Mouse (Mus musculus) embryonic facial prominence, embryonic 15.5 days (tissue): Measurements from ENCODE around the gene Aqp7. TPM values are rescaled to one million over a fixed set of nuclear protein-coding genes. Genes with fewer than 3 reads are reported as not detected.

Source experiments
- ATAC-seq: fragments of 200-750 bp; cut with Nextera tagmentation; 2 replicates; pipeline ENCODE4 v1.8.0; 2017; ENCODE audit warnings: low read depth, moderate TSS enrichment; ENCODE audit not compliant: insufficient number of reproducible peaks, low FRiP score, low TSS enrichment
- H3K27ac ChIP-seq: fragments of 300-500 bp; sonication (generic); replicated peaks from 2 replicates; pipeline ENCODE4 v1.5.1; 2015; ENCODE audit warnings: mild to moderate bottlenecking, inconsistent platforms
- H3K27me3 ChIP-seq: fragments of 300-500 bp; sonication (generic); 2 replicates; pipeline ENCODE4 v1.6.1; 2015; ENCODE audit warnings: inconsistent platforms
- H3K36me3 ChIP-seq: fragments of 300-500 bp; sonication (generic); 2 replicates; pipeline ENCODE4 v1.6.1; 2015; ENCODE audit warnings: mild to moderate bottlenecking, inconsistent platforms
- H3K4me1 ChIP-seq: fragments of 300-500 bp; sonication (generic); 2 replicates; pipeline ENCODE4 v1.6.1; 2015; ENCODE audit warnings: inconsistent platforms
- H3K4me2 ChIP-seq: fragments of 300-500 bp; sonication (generic); replicated peaks from 2 replicates; pipeline ENCODE4 v1.6.1; 2015; ENCODE audit warnings: mild to moderate bottlenecking, inconsistent platforms
- H3K4me3 ChIP-seq: fragments of 300-500 bp; sonication (generic); replicated peaks from 2 replicates; pipeline ENCODE4 v1.5.1; 2015; ENCODE audit warnings: mild to moderate bottlenecking, inconsistent platforms
- H3K9ac ChIP-seq: fragments of 300-500 bp; sonication (generic); 2 replicates; pipeline ENCODE4 v1.6.1; 2015; ENCODE audit warnings: inconsistent platforms
- H3K9me3 ChIP-seq: fragments of 300-500 bp; sonication (generic); replicated peaks from 2 replicates; pipeline ENCODE4 v1.6.1; 2016; ENCODE audit warnings: inconsistent platforms
- WGBS: fragments of 180-500 bp; shearing (Covaris S2); methylation state at CpG from one replicate; pipeline ENCODE4 v1.1.7; 2015; 5-methylcytosine and 5-hydroxymethylcytosine counted together
- polyA plus RNA-seq: library from polyadenylated mRNA; unstranded; fragments of >200 nt; fragmentation: Nextera tagmentation; extraction: Ambion mirVana; gene quantifications from 2 replicates; pipeline ENCODE4 v1.2.1, GENCODE M21; 2015

Gene Aqp7
- polyA plus RNA-seq, 1 experiment from 2014 or later, result 0.27 TPM

GRCm38 (mm10) chr4:41056742-41057332 lies 8.9 kb upstream of the Aqp7 start:
- no peak overlapping the region for H3K9ac ChIP-seq
- no peak for ATAC-seq
- peaks cover 13% of the 10 kb centered on the region for H3K4me1 ChIP-seq
- no peak overlapping the region; the same call in 1 of the 2 replicates for H3K27ac ChIP-seq
- no peak overlapping the region for H3K4me2 ChIP-seq
- no peaks in the 10 kb centered on the region for H3K9me3 ChIP-seq
- 58% methylated on average over 7 of the region's 7 CpGs for WGBS
- H3K36me3 ChIP-seq, result no peaks in the 10 kb centered on the region
- no peaks in the 10 kb centered on the region for H3K27me3 ChIP-seq
- H3K4me3 ChIP-seq, result no peak overlapping the region

- no peaks in the 10 kb centered on the region for H3K36me3 ChIP-seq
- H3K4me2 ChIP-seq, result no peak overlapping the region
- no peak overlapping the region for H3K9ac ChIP-seq
- H3K9me3 ChIP-seq, result no peaks in the 10 kb centered on the region
- WGBS, result 26% methylated on average over 1 of the region's 1 CpGs
- ATAC-seq, result no peak
- no peak overlapping the region for H3K27ac ChIP-seq
- H3K4me3 ChIP-seq, result no peak overlapping the region
- peaks cover 13% of the 10 kb centered on the region for H3K4me1 ChIP-seq
- no peaks in the 10 kb centered on the region for H3K27me3 ChIP-seq
Observed at GRCm38 (mm10) chr4:41056253-41056652, 8.3 kb upstream of the Aqp7 start.

- Histone ChIP-seq H3K27me3 (no peaks in the 10 kb centered on the region), H3K4me2 (no peak overlapping the region), H3K36me3 (no peaks in the 10 kb centered on the region), H3K4me1 (peaks cover 18% of the 10 kb centered on the region), H3K27ac (0 out of 2 replicates have a peak overlapping the region, but pooled peaks have one; percentile 7), H3K9ac (no peak overlapping the region), H3K9me3 (no peaks in the 10 kb centered on the region), H3K4me3 (no peak overlapping the region)
- WGBS, result 43% methylated on average over 13 of the region's 13 CpGs
- ATAC-seq, result 0 out of 2 replicates have a peak, but pooled peaks have one; percentile 16
Observed at GRCm38 (mm10) chr4:41055111-41055510, 7.2 kb upstream of the Aqp7 start.

- Histone ChIP-seq H3K4me1 (peaks cover 11% of the 10 kb centered on the region), H3K9me3 (no peaks in the 10 kb centered on the region), H3K9ac (no peak overlapping the region), H3K36me3 (no peaks in the 10 kb centered on the region), H3K27me3 (no peaks in the 10 kb centered on the region), H3K4me3 (no peak overlapping the region), H3K4me2 (no peak overlapping the region), H3K27ac (no peak overlapping the region)
- ATAC-seq, result no peak
- WGBS, result 65% methylated on average over 7 of the region's 7 CpGs
Observed at GRCm38 (mm10) chr4:41051781-41052180, 3.8 kb upstream of the Aqp7 start.

- H3K4me3 ChIP-seq, result peak overlapping the region; percentile 12; the same call in 1 of the 2 replicates
- H3K9me3 ChIP-seq, result no peaks in the 10 kb centered on the region
- H3K27me3 ChIP-seq, result no peaks in the 10 kb centered on the region
- H3K4me1 ChIP-seq, result peaks cover 11% of the 10 kb centered on the region
- 31% methylated on average over 16 of the region's 16 CpGs for WGBS
- H3K27ac ChIP-seq, result no peak overlapping the region
- ATAC-seq, result peak; percentile 56; the same call in 1 of the 2 replicates
- H3K9ac ChIP-seq, result no peak overlapping the region; the same call in 1 of the 2 replicates
- peak overlapping the region; percentile 47 for H3K4me2 ChIP-seq
- no peaks in the 10 kb centered on the region for H3K36me3 ChIP-seq
Observed at GRCm38 (mm10) chr4:41050726-41051675, 3.1 kb upstream of the Aqp7 start.

- Histone ChIP-seq H3K9ac (no peak overlapping the region), H3K4me1 (peaks cover 5% of the 10 kb centered on the region), H3K9me3 (no peaks in the 10 kb centered on the region), H3K4me2 (no peak overlapping the region), H3K27ac (no peak overlapping the region), H3K27me3 (no peaks in the 10 kb centered on the region), H3K4me3 (no peak overlapping the region), H3K36me3 (no peaks in the 10 kb centered on the region)
- no peak for ATAC-seq
- 52% methylated on average over 2 of the region's 2 CpGs for WGBS
Observed at GRCm38 (mm10) chr4:41048926-41049325, 987 bp upstream of the Aqp7 start.

- Histone ChIP-seq H3K27me3 (no peaks in the 10 kb centered on the region), H3K4me2 (no peak overlapping the region), H3K9me3 (no peaks in the 10 kb centered on the region), H3K36me3 (no peaks in the 10 kb centered on the region), H3K9ac (no peak overlapping the region), H3K27ac (no peak overlapping the region), H3K4me3 (no peak overlapping the region), H3K4me1 (peaks cover 5% of the 10 kb centered on the region)
- ATAC-seq, result no peak
- WGBS, result 84% methylated on average over 13 of the region's 13 CpGs
Observed at GRCm38 (mm10) chr4:41046254-41046795, 1.6 kb downstream of the Aqp7 start.

GRCm38 (mm10) chr4:41045288-41045687 lies 2.7 kb downstream of the Aqp7 start:
- H3K27ac ChIP-seq, result no peak overlapping the region
- H3K4me1 ChIP-seq, result no peaks in the 10 kb centered on the region
- H3K4me3 ChIP-seq, result no peak overlapping the region
- H3K36me3 ChIP-seq, result no peaks in the 10 kb centered on the region
- WGBS, result 94% methylated on average over 3 of the region's 3 CpGs
- H3K9ac ChIP-seq, result no peak overlapping the region
- ATAC-seq, result no peak
- no peaks in the 10 kb centered on the region for H3K9me3 ChIP-seq
- H3K27me3 ChIP-seq, result no peaks in the 10 kb centered on the region
- no peak overlapping the region for H3K4me2 ChIP-seq

GRCm38 (mm10) chr4:41043961-41044360 lies 4.0 kb downstream of the Aqp7 start:
- no peak overlapping the region for H3K4me3 ChIP-seq
- no peak overlapping the region for H3K9ac ChIP-seq
- H3K4me1 ChIP-seq, result no peaks in the 10 kb centered on the region
- 72% methylated on average over 5 of the region's 5 CpGs for WGBS
- no peaks in the 10 kb centered on the region for H3K36me3 ChIP-seq
- ATAC-seq, result no peak
- H3K27ac ChIP-seq, result no peak overlapping the region
- H3K27me3 ChIP-seq, result no peaks in the 10 kb centered on the region
- no peaks in the 10 kb centered on the region for H3K9me3 ChIP-seq
- H3K4me2 ChIP-seq, result no peak overlapping the region

GRCm38 (mm10) chr4:41042880-41043279 lies 5.1 kb downstream of the Aqp7 start:
- Histone ChIP-seq H3K4me1 (no peaks in the 10 kb centered on the region), H3K4me3 (no peak overlapping the region), H3K36me3 (no peaks in the 10 kb centered on the region), H3K9ac (no peak overlapping the region), H3K27me3 (no peaks in the 10 kb centered on the region), H3K4me2 (no peak overlapping the region), H3K27ac (no peak overlapping the region), H3K9me3 (no peaks in the 10 kb centered on the region)
- ATAC-seq, result no peak
- WGBS, result 74% methylated on average over 12 of the region's 12 CpGs

GRCm38 (mm10) chr4:41040983-41041382 lies 7.0 kb downstream of the Aqp7 start:
- Histone ChIP-seq H3K27me3 (no peaks in the 10 kb centered on the region), H3K36me3 (no peaks in the 10 kb centered on the region), H3K4me3 (no peak overlapping the region), H3K4me1 (no peaks in the 10 kb centered on the region), H3K9me3 (no peaks in the 10 kb centered on the region), H3K4me2 (no peak overlapping the region), H3K27ac (no peak overlapping the region), H3K9ac (no peak overlapping the region)
- ATAC-seq, result no peak
- 59% methylated on average over 7 of the region's 7 CpGs for WGBS
